Mouse (Mus musculus): ENCODE results near the gene Rap1a.

Gene Rap1a

DNA sequence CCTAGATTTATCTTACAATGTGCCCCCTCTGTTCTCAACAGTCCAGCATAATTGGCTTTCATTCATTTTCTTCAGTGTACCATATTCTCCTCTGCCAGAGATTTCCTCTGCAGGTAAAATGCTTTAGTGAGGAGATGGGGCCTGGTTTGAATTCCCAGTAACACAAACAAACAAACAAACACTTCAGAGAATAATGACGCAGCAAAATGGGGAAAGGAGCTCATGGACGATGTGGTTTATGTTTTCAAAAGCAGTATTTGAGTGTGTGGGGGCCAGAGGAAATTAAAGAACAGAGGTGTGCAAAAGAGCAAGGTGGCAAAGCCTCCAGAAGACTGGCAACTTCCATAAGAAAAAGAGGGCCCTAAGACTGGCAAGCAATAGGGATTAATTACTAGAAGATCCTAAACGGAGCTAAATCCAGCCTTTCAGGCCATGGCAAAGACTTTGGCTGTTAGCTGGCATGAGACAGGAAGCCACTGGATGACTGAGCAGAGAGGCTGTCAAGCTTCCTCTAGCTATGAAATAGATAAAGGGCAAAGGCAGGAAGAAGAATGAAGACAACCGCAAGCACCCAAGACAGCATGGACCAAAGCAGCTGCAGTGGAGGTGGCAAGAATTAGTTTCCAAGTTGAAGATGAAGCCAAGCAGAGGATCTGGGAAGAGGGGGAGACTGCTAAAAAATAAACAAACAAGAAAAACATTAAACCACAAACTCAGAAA is 37.8 kb downstream of the Rap1a start:
- DNase-seq (ENCODE audit: low read depth, low spot score) = no peak

DNA sequence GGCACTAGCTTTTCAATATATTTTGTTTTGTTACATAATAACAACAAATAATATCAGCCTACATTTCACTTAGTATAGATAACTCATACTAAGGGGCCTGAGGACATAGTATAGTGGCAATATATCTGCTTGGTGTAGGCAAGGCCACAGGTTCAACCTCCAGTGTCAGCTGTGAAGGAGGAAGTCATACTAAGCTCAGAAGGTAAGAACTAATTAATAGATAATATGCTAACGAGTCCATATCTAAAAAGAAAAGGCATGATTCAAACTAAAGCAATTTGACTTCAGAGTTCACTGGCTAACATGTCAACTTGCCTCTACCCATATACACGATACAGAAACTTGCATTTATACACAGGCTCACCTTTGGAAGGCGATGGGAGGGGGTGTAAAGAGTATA is 41.1 kb downstream of the Rap1a start:
- no peak for DNase-seq (ENCODE audit: low read depth, low spot score)

DNA sequence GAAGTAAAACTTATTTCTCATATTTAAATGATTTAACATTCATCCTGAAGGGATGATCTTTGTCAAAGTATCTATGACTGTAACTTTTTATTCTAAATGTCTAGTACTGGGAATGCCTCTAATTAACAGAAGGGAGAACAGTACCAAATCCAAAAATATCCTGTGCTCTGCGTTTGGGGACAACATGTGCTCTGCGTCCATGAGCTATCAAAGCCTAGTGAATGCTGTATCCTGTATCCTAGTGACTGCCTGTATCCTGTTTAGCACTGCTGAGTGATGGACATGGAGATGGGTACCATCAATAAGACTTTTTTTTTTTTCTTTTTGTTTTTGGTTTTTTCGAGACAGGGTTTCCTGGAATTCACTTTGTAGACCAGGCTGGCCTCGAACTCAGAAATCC is 42.5 kb downstream of the Rap1a start:
- no peak for DNase-seq (ENCODE audit: low read depth, low spot score)

DNA sequence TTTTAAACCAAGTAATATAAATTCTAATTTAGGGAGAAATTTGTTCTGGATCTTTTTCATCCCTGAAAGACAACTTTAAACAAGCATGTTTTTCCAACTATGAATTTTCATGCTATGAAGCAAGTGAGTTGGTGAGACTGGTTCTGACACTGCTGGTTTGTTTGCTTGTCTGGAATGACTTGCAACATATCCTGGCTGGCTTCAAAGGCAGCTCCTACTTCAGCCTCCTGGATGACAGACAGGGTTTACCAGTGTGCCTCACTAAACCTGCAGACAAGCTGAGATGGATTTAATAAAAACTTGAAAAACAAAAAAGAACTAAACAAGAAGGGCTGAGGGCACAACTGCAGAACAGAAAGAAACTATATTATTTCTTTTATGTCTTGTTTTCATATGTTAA is 43.0 kb downstream of the Rap1a start:
- DNase-seq (ENCODE audit: low read depth, low spot score) = peak; percentile 32

DNA sequence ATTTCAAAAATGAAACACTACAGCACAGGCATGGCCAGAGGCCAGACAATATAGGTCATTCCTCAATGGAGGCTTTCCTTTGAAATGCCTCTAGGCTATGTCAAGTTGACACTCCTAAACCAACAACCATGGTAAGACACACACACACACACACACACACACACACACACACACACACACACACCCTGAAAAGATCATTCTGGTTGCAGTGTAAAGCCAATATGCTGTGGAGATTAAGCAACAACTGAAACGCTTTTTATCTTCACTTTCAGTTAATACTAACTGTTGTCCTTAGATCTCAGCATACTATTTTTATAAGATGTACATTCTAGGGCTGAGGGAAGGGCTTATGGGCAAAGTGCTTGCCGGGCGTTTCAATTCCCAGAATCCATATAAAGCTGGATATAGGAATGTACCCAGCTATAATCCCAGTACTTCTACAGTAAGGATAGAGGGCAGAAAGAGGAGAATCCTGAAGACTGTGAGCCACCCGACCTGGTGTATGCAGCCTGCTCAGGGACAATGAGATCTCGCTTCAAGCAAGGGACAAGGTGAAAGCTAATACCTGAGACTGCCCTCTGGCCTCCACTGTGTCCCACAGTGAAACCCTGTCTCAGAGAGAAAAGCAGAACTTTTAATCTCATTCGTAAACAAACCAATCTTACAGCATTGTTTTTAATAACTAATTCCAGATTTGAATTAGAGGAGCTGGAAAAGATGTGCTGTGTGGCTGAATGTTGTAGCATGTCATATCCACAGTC is 43.6 kb downstream of the Rap1a start:
- no peak for DNase-seq (ENCODE audit: low read depth, low spot score)

DNA sequence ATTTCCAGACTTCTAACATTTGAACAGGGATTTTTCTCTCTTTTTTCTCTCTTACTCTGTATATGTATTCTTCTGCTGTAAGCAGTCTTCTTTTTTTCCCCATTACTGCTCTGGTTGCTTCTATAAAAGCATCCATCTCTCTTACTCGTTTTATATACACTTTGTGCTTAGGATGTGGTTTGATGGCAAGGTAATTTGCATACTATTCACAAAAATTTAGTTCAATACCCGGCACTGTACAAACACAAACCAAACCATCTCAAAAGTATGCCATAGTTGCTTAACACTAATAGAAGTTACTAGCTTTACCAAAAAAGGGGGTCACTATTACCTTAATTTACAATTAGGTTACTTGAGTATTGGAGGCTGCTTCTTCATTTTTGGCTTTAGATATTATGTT is 44.6 kb downstream of the Rap1a start:
- DNase-seq (ENCODE audit: low read depth, low spot score) = no peak

DNA sequence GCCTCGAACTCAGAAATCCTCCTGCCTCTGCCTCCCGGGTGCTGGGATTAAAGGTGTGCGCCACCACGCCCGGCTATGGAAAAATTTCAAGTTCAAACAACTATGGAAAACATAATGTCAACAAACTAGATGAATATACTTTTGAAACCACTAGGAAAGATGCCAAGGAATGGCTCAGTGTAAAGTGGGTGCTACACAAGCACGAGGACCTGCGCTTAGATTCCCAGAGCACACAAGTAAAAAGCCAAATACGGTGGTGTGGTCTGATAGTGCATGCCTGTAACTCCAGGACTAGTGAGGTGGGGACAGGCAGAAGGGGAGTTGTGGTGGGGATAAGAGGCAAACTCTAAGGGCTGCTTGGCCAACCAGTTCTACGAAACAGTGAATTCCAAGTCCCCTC is 46.0 kb downstream of the Rap1a start:
- DNase-seq (ENCODE audit: low read depth, low spot score) = no peak

DNA sequence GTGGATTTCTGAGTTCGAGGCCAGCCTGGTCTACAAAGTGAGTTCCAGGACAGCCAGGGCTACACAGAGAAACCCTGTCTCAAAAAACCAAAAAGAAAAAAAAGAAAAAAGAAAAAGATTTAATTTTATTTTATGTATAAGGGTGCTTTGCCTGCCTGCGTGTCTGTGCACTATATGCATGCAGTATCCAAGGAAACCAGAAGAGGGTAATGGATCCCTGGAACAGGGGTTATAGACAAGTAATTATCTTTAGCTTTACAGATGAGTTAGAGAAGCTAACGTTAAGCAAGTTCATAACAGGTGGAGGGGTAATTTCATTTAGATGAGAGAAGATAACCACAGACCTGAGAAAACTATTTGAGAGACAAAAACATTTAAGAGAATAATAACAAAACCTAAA is 47.0 kb downstream of the Rap1a start:
- no peak for DNase-seq (ENCODE audit: low read depth, low spot score)

DNA sequence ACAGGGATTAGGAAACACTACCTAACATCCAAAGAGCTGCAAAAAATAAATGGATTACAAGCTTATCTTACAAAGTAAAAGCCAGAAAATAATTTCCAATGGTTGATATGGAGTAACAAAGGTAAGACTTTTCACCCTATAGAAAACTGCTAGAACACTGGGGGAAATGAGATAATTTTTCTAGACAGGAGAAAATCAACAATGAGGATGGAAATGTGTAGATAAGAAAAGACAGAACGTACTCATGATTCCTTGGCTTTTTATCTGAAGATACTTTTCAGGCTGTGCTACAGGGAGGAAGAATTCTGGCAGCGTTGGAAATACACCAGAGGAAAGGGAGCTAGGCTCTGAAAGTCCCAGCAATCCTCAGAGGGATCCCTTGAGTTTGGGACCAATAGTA is 50.3 kb downstream of the Rap1a start:
- DNase-seq (ENCODE audit: low read depth, low spot score) = no peak

DNA sequence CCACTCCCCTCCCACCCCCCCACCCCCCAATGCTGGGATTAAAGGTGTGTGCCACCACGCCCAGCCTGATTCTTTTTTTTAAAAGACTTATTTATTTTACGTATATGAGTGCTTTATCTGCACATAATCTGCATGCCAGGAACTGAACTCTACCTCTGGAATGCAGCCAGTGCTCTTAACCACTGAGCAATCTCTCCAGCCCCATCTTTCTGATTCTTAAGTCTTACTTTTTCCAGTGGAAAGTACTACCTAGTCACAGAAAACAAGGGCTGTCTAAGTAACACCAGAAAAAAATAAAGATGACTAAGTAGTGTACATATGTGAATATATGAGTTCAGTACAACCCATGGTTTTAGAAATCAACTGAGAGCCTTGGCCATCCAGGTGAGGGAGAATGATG is 54.6 kb downstream of the Rap1a start:
- no peak for DNase-seq (ENCODE audit: low read depth, low spot score)

DNA sequence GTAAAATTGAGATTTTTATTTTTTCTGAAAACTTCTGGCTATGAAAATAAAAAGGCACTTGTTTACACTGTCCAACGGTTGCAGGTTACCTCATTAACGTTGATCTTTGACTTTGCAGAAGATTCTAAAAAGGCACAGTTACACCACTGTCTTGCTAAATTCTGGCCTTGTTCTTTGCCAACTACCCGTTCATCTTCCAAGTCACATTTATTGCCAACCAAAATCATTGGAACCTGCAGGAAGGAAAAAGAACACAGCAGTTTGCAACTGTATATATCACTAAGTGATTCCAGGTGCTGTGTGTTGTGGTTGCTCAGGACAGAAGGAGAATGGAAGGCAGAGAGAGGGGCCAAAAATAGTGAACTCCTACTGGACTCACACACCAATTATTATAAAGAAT is 63.5 kb downstream of the Rap1a start:
- no peak for DNase-seq (ENCODE audit: low read depth, low spot score)

DNA sequence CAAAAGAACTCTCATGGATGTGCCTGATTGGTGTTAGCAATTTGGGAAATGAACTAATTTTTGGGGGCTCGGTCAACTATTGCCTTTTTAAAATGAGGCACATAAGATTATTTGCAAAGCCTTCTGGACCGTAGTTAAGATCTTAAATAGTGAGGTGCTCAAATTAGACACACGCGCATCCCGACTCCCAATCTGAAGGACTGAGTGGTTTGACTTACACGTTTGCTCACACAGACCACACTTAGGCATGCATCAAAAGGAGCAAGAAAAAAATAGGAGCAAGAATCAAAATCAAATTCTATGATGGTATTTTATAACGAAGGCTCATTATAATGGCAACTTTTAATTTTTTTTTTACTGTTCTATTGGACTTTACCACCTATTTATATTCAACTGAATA is 64.1 kb downstream of the Rap1a start:
- DNase-seq (ENCODE audit: low read depth, low spot score) = no peak

DNA sequence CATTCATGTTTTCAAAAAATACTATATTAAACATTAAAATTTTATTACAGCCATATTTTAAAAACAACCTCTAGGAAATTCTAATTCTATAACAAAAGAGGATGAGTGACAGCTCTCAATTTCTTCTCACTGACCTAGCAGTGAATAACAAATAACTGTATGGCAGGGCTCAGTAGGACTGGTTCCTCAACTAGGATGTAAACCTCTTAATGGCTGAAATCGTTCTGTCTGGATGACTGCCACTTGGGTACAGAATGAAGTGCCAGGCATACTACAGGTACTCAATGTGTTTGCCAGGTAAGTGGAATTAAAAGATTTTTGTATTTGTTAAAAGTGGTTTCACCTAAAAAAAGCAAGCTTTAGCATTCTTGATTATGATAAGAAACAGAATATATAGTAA is 65.0 kb downstream of the Rap1a start:
- DNase-seq (ENCODE audit: low read depth, low spot score) = no peak

DNA sequence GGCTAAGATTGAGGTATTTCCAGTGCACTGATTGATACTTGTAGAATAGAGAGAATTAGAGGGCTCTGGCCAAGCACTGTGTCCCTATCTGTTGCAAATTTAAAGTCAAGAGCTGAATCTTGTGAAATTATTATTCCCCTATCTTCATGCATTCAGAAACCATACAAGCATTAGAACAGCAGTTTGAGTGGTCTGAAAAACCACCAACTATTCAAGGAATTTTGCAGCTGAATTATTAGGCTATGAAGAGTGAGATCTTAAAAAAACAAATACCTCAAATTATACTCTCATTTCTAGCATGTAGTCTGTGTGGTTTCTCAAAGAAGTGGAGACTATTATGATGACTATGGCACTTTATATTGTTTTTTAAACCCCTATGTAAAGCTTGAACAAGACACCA is 65.9 kb downstream of the Rap1a start:
- no peak for DNase-seq (ENCODE audit: low read depth, low spot score)

DNA sequence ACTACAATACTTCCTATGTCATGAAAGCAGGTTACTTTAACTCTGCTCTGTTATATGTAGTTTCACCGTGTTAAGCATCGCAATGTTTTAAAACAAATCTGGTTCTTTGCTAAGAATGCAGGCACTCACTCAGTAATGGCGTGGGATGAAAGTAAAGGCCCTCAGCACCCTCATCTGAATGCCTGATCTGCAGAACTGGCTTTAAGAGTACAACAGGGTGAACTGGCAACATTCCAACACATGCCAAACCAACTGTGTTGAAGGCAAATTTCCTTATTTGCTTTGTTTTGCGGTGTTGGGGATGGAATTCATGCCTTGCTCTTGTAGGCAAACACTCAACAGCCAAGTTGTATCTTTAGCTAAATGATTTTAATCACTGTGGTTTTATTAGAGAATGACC is 67.6 kb downstream of the Rap1a start:
- DNase-seq (ENCODE audit: low read depth, low spot score) = no peak

DNA sequence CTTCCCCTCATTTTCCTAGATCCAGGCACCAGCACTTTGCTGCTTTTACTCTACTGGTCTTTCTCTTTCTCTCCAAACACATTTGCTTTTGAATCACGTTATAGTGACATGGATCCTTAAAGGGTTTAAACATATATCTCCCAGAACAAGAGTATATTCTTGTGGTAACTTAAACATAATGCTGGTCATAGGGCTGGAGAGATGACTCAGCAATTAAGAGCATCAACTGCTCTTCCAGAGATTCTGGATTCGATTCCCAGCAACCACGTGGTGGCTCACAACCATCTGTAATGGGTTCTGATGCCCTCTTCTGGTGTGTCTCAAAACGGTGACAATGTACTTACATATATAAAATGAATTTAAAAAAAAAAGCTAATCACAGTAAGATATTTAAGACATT is 68.8 kb downstream of the Rap1a start:
- DNase-seq (ENCODE audit: low read depth, low spot score) = no peak

DNA sequence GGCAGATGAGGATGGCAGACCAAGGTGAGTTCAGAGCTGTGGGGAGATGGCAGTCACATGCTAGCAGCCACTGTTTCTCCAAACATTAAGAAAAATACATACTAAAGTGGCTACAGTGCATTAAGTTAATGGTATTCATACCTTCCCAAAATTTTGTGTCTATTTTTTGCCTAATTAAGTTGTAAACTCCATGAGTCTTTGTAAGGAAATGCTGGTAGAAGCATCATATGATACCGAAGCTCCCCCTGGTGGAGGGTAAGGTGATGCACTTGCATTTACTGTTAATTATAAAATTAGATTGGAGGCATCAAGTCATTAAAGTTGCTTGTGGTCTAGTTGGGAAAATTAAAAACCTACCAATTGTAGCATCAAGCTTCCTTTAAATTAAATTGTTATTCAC is 75.1 kb downstream of the Rap1a start:
- peak; percentile 69 for DNase-seq (ENCODE audit: low read depth, low spot score)

DNA sequence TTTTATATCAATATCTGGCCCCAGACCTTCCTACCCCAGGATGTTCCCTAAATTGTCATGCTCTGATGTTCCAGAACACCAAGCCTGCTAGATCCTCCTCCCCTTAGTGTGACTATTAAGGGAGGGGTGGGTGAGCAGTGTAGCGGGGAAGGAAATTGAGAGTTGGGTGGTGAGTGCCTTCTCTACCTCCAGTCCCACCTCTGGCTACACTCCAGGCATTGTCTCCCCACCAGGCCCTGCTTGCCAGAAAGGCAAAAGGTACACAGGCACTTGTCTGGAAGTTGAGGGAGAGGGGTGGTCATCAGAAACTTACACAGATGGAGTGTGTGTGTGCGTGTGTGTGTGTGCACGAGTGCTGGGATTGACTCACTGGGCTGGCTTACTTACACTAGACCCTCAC is 78.6 kb downstream of the Rap1a start:
- no peak for DNase-seq (ENCODE audit: low read depth, low spot score)

DNA sequence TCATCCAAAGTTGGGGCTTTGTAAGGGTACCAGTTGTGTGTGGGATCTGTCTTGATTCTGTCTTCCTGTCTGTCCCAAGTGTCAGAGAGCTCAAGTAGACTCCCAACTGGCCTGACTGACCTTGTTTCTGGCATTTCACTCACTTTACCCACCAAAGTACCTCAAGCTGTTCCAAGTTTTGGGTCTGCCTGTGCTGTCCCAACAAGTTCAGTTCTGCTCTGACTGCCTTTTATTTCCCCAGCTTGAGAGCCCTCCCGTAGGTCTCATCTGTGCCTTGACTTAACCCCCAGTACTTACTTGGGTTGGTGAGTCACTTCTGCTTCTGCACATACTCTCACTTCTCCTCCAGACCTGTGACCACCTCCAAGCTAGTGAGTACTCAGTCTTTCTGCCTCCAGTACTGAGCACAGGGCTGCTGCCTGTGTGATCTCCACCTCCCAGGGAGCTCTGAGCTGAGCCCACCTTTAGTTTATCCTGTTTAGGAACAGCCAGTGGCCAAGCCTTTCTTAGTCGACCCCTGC is 79.4 kb downstream of the Rap1a start:
- DNase-seq (ENCODE audit: low read depth, low spot score) = no peak

DNA sequence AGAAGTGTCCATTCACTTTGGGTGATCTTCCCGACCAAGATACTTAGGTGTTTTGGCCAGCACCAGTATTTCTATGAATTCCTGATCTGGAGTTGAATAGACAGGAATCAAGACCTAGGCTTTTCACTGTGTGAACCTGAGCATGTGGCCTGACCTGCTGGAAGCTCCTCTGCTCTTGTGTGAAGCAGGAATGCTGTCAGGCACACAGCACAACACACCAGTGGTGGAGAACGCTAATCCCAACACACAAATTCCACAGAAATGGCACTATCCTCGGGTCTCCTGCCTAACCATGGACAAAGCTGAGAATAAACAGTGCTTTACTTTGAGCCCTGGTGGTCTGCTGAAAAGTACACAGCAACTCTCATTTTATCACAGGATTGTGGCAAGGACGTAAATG is 80.6 kb downstream of the Rap1a start:
- no peak for DNase-seq (ENCODE audit: low read depth, low spot score)

DNA sequence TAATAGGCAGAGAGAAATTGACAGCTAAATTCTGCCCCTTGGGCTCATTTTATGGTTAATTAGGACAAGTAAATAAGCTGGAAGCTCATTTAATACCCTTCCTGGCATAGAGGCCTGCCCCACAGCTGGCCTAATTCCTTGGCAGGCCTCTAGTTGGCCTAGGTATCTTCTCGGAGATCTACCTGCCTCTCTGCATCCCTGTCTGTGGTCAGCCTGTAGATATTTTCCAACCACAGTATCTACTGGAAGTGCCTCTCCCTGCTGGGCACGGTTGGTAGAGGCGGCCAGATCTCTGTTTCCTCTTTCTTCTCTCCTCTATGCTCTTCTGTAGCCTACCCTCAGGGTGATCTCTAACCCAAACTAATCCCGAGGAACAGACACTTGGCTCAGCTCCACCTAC is 81.2 kb downstream of the Rap1a start:
- DNase-seq (ENCODE audit: low read depth, low spot score) = no peak

DNA sequence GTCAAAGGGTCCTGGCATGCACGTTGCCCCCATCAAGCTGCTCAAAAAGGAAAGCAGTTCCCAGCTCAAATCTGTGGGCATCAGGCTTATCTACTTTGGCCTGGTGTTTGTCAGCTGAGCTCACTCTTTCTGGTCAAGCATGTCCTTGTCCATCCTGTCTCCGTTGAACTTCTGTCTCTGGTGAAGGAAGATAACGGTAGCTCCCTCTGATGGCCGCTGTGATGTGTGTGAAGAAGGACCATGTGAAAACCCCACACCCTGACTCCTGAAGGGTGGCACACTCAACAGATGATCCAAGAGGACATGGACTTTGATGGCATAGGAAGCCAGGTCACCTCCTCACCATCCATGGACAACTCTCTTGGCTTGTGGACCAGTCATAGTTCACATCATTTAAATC is 82.4 kb downstream of the Rap1a start:
- DNase-seq (ENCODE audit: low read depth, low spot score) = no peak

DNA sequence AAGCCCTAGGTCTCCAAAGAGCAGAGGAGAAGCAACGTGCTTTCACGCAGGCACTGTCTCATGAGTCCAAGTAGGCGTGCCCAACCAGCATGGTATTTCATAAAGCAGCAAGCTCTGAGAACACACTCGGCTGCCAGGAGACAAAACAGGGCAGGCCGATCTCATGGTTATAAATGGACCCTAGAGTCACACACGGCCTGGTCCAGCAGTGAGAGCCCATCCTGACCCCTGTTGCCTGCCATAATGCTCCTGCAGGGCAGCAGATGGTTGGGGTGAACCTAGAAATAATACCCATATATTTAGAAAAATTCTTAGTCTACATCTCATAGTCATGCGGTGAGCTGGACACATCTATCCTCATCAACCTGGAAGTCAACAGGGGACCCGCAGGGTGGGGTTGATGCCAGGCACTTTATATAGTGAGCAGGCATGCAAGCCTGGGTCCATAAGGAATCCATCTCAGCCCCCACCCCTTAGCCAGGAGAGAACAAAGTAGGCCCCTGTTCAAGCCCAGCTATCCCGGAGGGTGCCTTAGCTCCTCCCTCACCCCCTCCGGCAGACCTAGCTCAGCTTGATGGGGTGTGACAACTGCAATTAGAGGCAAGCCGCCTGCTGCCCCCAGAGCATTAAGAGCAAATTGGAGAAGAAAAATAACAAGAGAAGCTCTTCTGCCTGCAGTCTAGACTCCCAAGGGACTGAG is 83.1 kb downstream of the Rap1a start:
- DNase-seq (ENCODE audit: low read depth, low spot score) = no peak

All from 3T3-L1 (cell line).